Mouse (Mus musculus) left cerebral cortex, adult 11 months (tissue): ENCODE measurements around the gene Snx17.

Source experiments
- DNase-seq: peaks from one replicate; pipeline ENCODE4 v3.0.0; 2022; ENCODE audit warnings: low spot score

Gene Snx17

GRCm38 (mm10) chr5:31240637-31241521, 47.9 kb downstream of the Snx17 start, which contains the start of the genes Nrbp1 and Gm9970:
Gene Nrbp1 (plus strand): TSS chr5:31240864.
Gene Gm9970 (minus strand): TSS chr5:31241232.
- peak; percentile 90 for DNase-seq

GRCm38 (mm10) chr5:31241522-31242034, 48.6 kb downstream of the Snx17 start:
- no peak for DNase-seq

DNA sequence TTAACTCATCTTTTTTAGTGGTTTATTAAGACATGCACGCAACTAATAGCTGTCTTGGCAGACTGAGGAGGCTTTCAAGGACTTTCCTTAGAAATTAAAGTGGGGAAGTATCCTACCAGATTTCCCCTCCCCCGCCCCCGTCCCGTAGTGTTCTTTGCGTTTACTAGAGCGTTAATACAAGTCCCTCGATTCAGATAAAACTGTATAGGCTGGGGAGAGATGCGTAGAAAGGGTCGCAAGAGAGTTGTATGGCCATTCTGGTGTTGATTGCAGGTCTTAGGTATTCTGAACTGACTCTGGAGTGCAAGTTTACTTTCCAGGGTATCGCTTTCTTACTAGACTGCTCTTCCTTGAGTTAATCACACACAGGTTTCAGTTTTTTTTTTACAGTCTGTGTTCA, 49.2 kb downstream of the Snx17 start:
- DNase-seq, result no peak
